Mouse (Mus musculus) kidney, adult 8-10 months (tissue): ENCODE data around the gene Kat7.

ENCODE experiments used
- DNase-seq, 2 experiments: peaks; one replicate each; pipeline ENCODE4 v3.0.0; 2022

Gene Kat7

DNA sequence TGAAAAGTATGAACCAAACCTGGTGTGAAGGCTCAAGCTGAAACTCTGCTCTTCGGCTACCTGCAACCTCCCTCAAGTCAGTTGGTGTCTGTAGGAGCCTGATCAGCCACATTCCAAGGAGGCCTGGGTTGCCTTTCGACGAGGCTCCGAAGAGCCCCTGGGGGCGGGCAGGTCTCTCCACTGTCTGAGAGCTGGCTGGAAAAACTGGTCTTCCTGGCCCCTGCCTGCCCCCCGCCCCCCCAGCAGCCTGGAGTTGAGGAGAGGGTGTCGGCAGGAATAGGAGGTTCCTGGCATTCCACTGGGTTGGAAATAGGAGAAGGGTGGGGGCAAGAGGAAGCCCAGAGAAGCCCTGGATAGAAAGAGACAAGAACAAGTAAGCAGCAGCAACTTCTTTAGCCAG lies 84.6 kb downstream of the Kat7 start:
- DNase-seq = no peak
